Mouse (Mus musculus) heart, postnatal 4 days (tissue): ENCODE measurements around the gene Spatc1l. TPM values are rescaled to one million over a fixed set of nuclear protein-coding genes. Genes with fewer than 3 reads are reported as not detected.
A peak's percentile ranks its signal among the peaks of the same experiment; 100 is the strongest.

Source experiments
- DNase-seq: peaks from one replicate; pipeline ENCODE4 v3.0.0; 2021
- total RNA-seq, 2 experiments: library from RNA; stranded (reverse); gene quantifications; 2 replicates each; pipeline ENCODE4 v1.2.3; 2021

Spatc1l gene
- total RNA-seq, 2 experiments from 2014 or later, result not detected

DNA sequence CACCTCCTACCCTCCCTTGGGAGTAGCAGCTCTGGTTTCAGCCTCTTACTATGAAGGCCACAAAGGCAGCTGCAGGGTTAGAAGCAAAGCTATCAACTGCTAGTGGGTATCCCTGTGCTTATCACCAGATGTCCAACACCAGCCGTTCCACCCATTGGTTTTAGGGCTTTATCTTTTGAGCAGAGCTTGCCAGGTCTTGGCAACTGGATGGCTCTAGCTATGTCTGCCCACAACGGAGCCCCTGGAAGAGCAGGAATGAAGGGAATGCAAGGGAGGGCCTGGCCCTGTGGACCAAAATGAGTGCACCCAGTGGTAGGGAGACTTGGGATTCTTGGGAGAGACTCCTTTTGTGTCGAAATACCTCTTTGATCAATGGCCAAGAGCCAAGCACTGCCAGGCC, 40.6 kb downstream of the Spatc1l start:
- DNase-seq, result peak; percentile 57

DNA sequence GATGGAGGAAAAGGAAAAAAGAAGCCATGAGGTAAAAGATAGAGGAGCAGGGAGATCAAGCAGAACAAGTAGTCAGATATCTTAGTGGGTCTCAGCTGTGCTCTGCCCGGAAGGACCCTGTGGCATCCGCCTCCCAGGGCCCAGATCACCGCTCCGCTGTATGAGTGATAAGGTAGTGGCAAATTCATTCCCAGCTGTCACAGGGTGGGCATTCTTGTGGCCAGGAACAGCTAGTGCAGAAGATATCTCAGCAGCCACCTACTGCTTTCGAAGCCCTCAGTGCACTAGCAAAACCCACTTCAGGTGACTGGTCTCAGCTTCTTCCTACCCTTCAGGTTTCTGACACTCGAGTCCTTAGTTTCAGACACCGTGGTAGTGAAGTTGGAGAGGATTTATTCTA, 50.4 kb downstream of the Spatc1l start:
- DNase-seq, result no peak

Other genes starting within 250 kb of the Spatc1l start
- gene Dip2a, start 217.0 kb upstream of the Spatc1l start, total RNA-seq, result 10 to 100 TPM; 28.4 to 31.6 TPM
- not detected for gene AC141477.1, start 121.8 kb upstream of the Spatc1l start, total RNA-seq
- gene Pcnt, start 119.5 kb upstream of the Spatc1l start, total RNA-seq, result 10 to 100 TPM; 27.1 TPM
- gene 2610028H24Rik, start 113.2 kb upstream of the Spatc1l start, total RNA-seq, result not detected
- gene Mcm3ap, start 93.3 kb upstream of the Spatc1l start, total RNA-seq, result 10 to 100 TPM; 33.0 to 37.5 TPM
- gene Ybey, start 93.2 kb upstream of the Spatc1l start, total RNA-seq, result 1 to 10 TPM; 3.2 TPM
- gene Lss, start 30.7 kb upstream of the Spatc1l start, total RNA-seq, result 10 to 100 TPM; 16.8 to 17.2 TPM
- under 1 TPM; 0.88 TPM for gene Ftcd, start 13.4 kb downstream of the Spatc1l start, total RNA-seq
- gene Col6a2, start 61.4 kb downstream of the Spatc1l start, total RNA-seq, result 100 to 1,000 TPM; 201 to 217 TPM
- 100 to 1,000 TPM; 153 to 163 TPM for gene Col6a1, start 163.9 kb downstream of the Spatc1l start, total RNA-seq